Mouse (Mus musculus) limb, embryonic 10.5 days (tissue): Measurements from ENCODE around the gene Copb1. TPM values are rescaled to one million over a fixed set of nuclear protein-coding genes. Genes with fewer than 3 reads are reported as not detected.
"Not testable (repeated sequence)": the region's sequence is repeated elsewhere in the genome, so short reads cannot be mapped to it uniquely, and the experiment has no call there.

Experiments used
- DNase-seq: peaks from one replicate; pipeline ENCODE4 v3.0.0-alpha.2; 2017; ENCODE audit warnings: low spot score
- H3K27ac ChIP-seq: fragments of 300-500 bp; sonication (generic); 2 replicates; pipeline ENCODE4 v1.5.1; 2016; ENCODE audit warnings: mild to moderate bottlenecking
- H3K27me3 ChIP-seq: fragments of 300-500 bp; sonication (generic); 2 replicates; pipeline ENCODE4 v1.6.1; 2016; ENCODE audit warnings: low read depth, mild to moderate bottlenecking; ENCODE audit not compliant: poor library complexity, severe bottlenecking
- H3K36me3 ChIP-seq: fragments of 300-500 bp; sonication (generic); 2 replicates; pipeline ENCODE4 v1.6.1; 2016; ENCODE audit warnings: mild to moderate bottlenecking, moderate library complexity
- H3K4me1 ChIP-seq: fragments of 300-500 bp; sonication (generic); 2 replicates; pipeline ENCODE4 v1.6.1; 2016
- H3K4me3 ChIP-seq: fragments of 300-500 bp; sonication (generic); 2 replicates; pipeline ENCODE4 v1.5.1; 2016; ENCODE audit warnings: mild to moderate bottlenecking, moderate library complexity
- H3K9me3 ChIP-seq: fragments of 300-500 bp; sonication (generic); replicated peaks from 2 replicates; pipeline ENCODE4 v1.6.1; 2016; ENCODE audit warnings: mild to moderate bottlenecking
- WGBS: fragments of 180-500 bp; shearing (Covaris S2); methylation state at CpG from one replicate; pipeline ENCODE4 v1.1.7; 2016; 5-methylcytosine and 5-hydroxymethylcytosine counted together
- polyA plus RNA-seq: library from polyadenylated mRNA; unstranded; fragments of >200 nt; fragmentation: Nextera tagmentation; extraction: Ambion mirVana; gene quantifications from 2 replicates; pipeline ENCODE4 v1.2.1, GENCODE M21; 2016

Gene Copb1
- polyA plus RNA-seq, 1 experiment from 2014 or later = 112 TPM

- Histone ChIP-seq H3K4me3 (no peak overlapping the region), H3K4me1 (no peaks in the 10 kb centered on the region), H3K27me3 (no peaks in the 10 kb centered on the region), H3K9me3 (no peaks in the 10 kb centered on the region), H3K36me3 (peaks cover 27% of the 10 kb centered on the region), H3K27ac (no peak overlapping the region)
- WGBS = 93% methylated on average over 1 of the region's 1 CpGs
- no peak for DNase-seq
Observed at GRCm38 (mm10) chr7:114209841-114210240, 44.7 kb downstream of the Copb1 start.

GRCm38 (mm10) chr7:114203491-114204359 is 50.8 kb downstream of the Copb1 start:
- Histone ChIP-seq H3K27me3 (no peaks in the 10 kb centered on the region), H3K9me3 (no peaks in the 10 kb centered on the region), H3K27ac (no peak overlapping the region), H3K4me3 (no peak overlapping the region), H3K36me3 (no peaks in the 10 kb centered on the region), H3K4me1 (peaks cover 5% of the 10 kb centered on the region)
- no peak for DNase-seq
- 69% methylated on average over 9 of the region's 9 CpGs for WGBS

GRCm38 (mm10) chr7:114202972-114203404 is 51.5 kb downstream of the Copb1 start:
- no peaks in the 10 kb centered on the region for H3K36me3 ChIP-seq
- no peaks in the 10 kb centered on the region for H3K27me3 ChIP-seq
- peaks cover 5% of the 10 kb centered on the region for H3K4me1 ChIP-seq
- WGBS = 87% methylated on average over 5 of the region's 5 CpGs
- no peak overlapping the region for H3K27ac ChIP-seq
- H3K4me3 ChIP-seq = no peak overlapping the region
- no peak for DNase-seq
- no peaks in the 10 kb centered on the region for H3K9me3 ChIP-seq

GRCm38 (mm10) chr7:114200651-114201050 is 53.9 kb downstream of the Copb1 start:
- no peak overlapping the region for H3K27ac ChIP-seq
- H3K4me3 ChIP-seq = no peak overlapping the region
- H3K4me1 ChIP-seq = peaks cover 5% of the 10 kb centered on the region
- no peaks in the 10 kb centered on the region for H3K27me3 ChIP-seq
- no peaks in the 10 kb centered on the region for H3K36me3 ChIP-seq
- DNase-seq = no peak
- H3K9me3 ChIP-seq = no peaks in the 10 kb centered on the region
- 91% methylated on average over 2 of the region's 2 CpGs for WGBS

GRCm38 (mm10) chr7:114199428-114200110 is 54.9 kb downstream of the Copb1 start:
- DNase-seq = no peak
- Histone ChIP-seq H3K27me3 (no peaks in the 10 kb centered on the region), H3K27ac (no peak overlapping the region), H3K4me3 (no peak overlapping the region), H3K36me3 (no peaks in the 10 kb centered on the region), H3K9me3 (no peaks in the 10 kb centered on the region), H3K4me1 (peaks cover 5% of the 10 kb centered on the region)
- 64% methylated on average over 3 of the region's 3 CpGs for WGBS

- H3K27me3 ChIP-seq = no peaks in the 10 kb centered on the region
- no peaks in the 10 kb centered on the region for H3K9me3 ChIP-seq
- WGBS = 85% methylated on average over 1 of the region's 1 CpGs
- H3K4me3 ChIP-seq = no peak overlapping the region
- no peaks in the 10 kb centered on the region for H3K36me3 ChIP-seq
- H3K4me1 ChIP-seq = no peaks in the 10 kb centered on the region
- DNase-seq = no peak
- H3K27ac ChIP-seq = no peak overlapping the region
Observed at GRCm38 (mm10) chr7:114198252-114198651, 56.3 kb downstream of the Copb1 start.

- DNase-seq, H3K9me3 ChIP-seq, H3K27ac ChIP-seq, H3K4me1 ChIP-seq, H3K4me3 ChIP-seq, H3K27me3 ChIP-seq, H3K36me3 ChIP-seq: not testable (repeated sequence)
- 82% methylated on average over 2 of the region's 2 CpGs for WGBS
Observed at GRCm38 (mm10) chr7:114196588-114196987, 57.9 kb downstream of the Copb1 start.

GRCm38 (mm10) chr7:114194788-114195187 is 59.7 kb downstream of the Copb1 start:
- H3K27me3 ChIP-seq, H3K27ac ChIP-seq: not testable (repeated sequence)
- 87% methylated on average over 2 of the region's 2 CpGs for WGBS

GRCm38 (mm10) chr7:114194224-114194623 is 60.3 kb downstream of the Copb1 start:
- Histone ChIP-seq H3K27me3 (no peaks in the 10 kb centered on the region), H3K4me3 (no peak overlapping the region), H3K27ac (no peak overlapping the region), H3K36me3 (no peaks in the 10 kb centered on the region), H3K4me1 (no peaks in the 10 kb centered on the region), H3K9me3 (no peaks in the 10 kb centered on the region)
- WGBS = 83% methylated on average over 4 of the region's 4 CpGs
- no peak for DNase-seq

More at GRCm38 (mm10) chr7:114194788-114195187, 59.7 kb downstream of the Copb1 start:
- not testable (repeated sequence) for H3K4me3 ChIP-seq, H3K4me1 ChIP-seq, H3K9me3 ChIP-seq, DNase-seq, H3K36me3 ChIP-seq

GRCm38 (mm10) chr7:114193284-114194067 is 61.0 kb downstream of the Copb1 start:
- WGBS = 81% methylated on average over 6 of the region's 6 CpGs
- Histone ChIP-seq H3K9me3 (no peaks in the 10 kb centered on the region), H3K36me3 (no peaks in the 10 kb centered on the region), H3K27me3 (no peaks in the 10 kb centered on the region), H3K4me1 (no peaks in the 10 kb centered on the region), H3K4me3 (no peak overlapping the region), H3K27ac (no peak overlapping the region)
- no peak for DNase-seq

- Histone ChIP-seq H3K4me3 (no peak overlapping the region), H3K36me3 (no peaks in the 10 kb centered on the region), H3K27me3 (no peaks in the 10 kb centered on the region), H3K27ac (no peak overlapping the region), H3K9me3 (no peaks in the 10 kb centered on the region), H3K4me1 (no peaks in the 10 kb centered on the region)
- no peak for DNase-seq
- 45% methylated on average over 3 of the region's 3 CpGs for WGBS
Observed at GRCm38 (mm10) chr7:114192581-114192980, 61.9 kb downstream of the Copb1 start.

- Histone ChIP-seq H3K27me3 (no peaks in the 10 kb centered on the region), H3K9me3 (no peaks in the 10 kb centered on the region), H3K4me3 (no peak overlapping the region), H3K4me1 (no peaks in the 10 kb centered on the region; the same call in 1 of the 2 replicates), H3K36me3 (no peaks in the 10 kb centered on the region), H3K27ac (no peak overlapping the region)
- WGBS = 73% methylated on average over 6 of the region's 6 CpGs
- no peak for DNase-seq
Observed at GRCm38 (mm10) chr7:114183416-114183815, 71.1 kb downstream of the Copb1 start.
